In the genomic region with DNA sequence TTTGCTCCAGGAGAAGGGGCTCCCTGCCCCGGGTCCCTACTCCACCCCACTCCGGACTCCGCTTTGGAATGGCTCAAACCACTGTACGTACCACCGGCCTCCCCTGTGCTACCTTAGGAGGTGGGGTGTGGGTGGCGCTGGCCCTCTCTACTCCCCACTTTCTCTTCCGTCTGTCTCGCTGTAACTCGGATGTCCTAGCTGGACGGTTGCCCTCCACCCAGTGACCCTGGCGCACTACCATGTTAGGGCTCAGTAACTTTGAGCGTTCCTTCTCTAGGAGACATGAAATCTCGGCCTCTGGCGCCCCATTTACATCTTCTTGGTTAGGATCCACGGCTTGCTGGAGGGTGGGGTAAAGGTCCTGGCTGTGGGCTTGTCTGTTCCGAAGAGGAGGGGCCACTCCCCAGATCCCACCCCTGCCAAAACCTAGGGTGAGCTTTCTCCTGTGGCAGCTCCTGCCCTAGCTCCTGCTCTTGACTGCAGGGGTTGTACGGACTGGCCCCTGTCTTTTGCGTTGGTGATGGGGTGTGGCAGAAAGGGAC, we compare ENCODE assay signal across 8 mouse cellular contexts. TPM values are rescaled to one million over a fixed set of nuclear protein-coding genes. Genes with fewer than 3 reads are reported as not detected.
DNase-seq lines count a peak whose midpoint lies in the region; ATAC-seq lines count a peak whose summit lies in the region.

No protein-coding gene starts in this region.

- no peak for ATAC-seq in embryonic facial prominence, embryonic 13.5 days (ENCODE audit: insufficient number of reproducible peaks, insufficient read depth, low FRiP score, low TSS enrichment, low read depth)
- ATAC-seq in hindbrain, embryonic 15.5 days (ENCODE audit: low FRiP score, low read depth): no peak
- ATAC-seq in liver, embryonic 16.5 days (ENCODE audit: low read depth): no peak
- ATAC-seq in stomach, embryonic 15.5 days (ENCODE audit: insufficient read depth, low FRiP score, low read depth): no peak

- H3K27me3 ChIP-seq in embryonic facial prominence, embryonic 13.5 days: no peaks in the 10 kb centered on the region
- H3K27me3 ChIP-seq in hindbrain, embryonic 15.5 days: no peaks in the 10 kb centered on the region
- H3K27me3 ChIP-seq in liver, embryonic 16.5 days (ENCODE audit: control insufficient read depth, insufficient read depth, low read depth, low read length): peaks cover 57% of the 10 kb centered on the region
- H3K27me3 ChIP-seq in stomach, embryonic 15.5 days (replicated peaks): no peaks in the 10 kb centered on the region

- peak overlapping the region; percentile 58 for H3K4me3 ChIP-seq in embryonic facial prominence, embryonic 13.5 days
- peak overlapping the region; percentile 71 for H3K4me3 ChIP-seq in hindbrain, embryonic 15.5 days
- peak overlapping the region; percentile 67 for H3K4me3 ChIP-seq in liver, embryonic 16.5 days (ENCODE audit: low read depth, low read length)
- peak overlapping the region; percentile 78 for H3K4me3 ChIP-seq in stomach, embryonic 15.5 days (replicated peaks)

- peaks cover 78% of the 10 kb centered on the region for H3K4me1 ChIP-seq in embryonic facial prominence, embryonic 13.5 days
- H3K4me1 ChIP-seq in hindbrain, embryonic 15.5 days (replicated peaks): peaks cover 73% of the 10 kb centered on the region
- H3K4me1 ChIP-seq in liver, embryonic 16.5 days (ENCODE audit: control insufficient read depth, low read depth, low read length): peaks cover 58% of the 10 kb centered on the region
- H3K4me1 ChIP-seq in stomach, embryonic 15.5 days: peaks cover 68% of the 10 kb centered on the region

- no peaks in the 10 kb centered on the region for H3K9me3 ChIP-seq in embryonic facial prominence, embryonic 13.5 days
- no peaks in the 10 kb centered on the region for H3K9me3 ChIP-seq in hindbrain, embryonic 15.5 days
- H3K9me3 ChIP-seq in liver, embryonic 16.5 days (replicated peaks; ENCODE audit: control insufficient read depth, low read length): no peaks in the 10 kb centered on the region
- no peaks in the 10 kb centered on the region for H3K9me3 ChIP-seq in stomach, embryonic 15.5 days

- DNase-seq in ovary, postnatal 36 days (ENCODE audit: low spot score): peak; percentile 50
- no peak for DNase-seq in ovary, postnatal 10 days (ENCODE audit: low spot score)
- no peak for DNase-seq in frontal cortex, postnatal 14 days (ENCODE audit: low spot score in 2 of 2)
- DNase-seq in layer of hippocampus, postnatal 10 days (ENCODE audit: low spot score in 2 of 2): no peak

- peak overlapping the region; percentile 69 for H3K27ac ChIP-seq in embryonic facial prominence, embryonic 13.5 days
- peak overlapping the region; percentile 85 for H3K27ac ChIP-seq in hindbrain, embryonic 15.5 days (replicated peaks)
- H3K27ac ChIP-seq in liver, embryonic 16.5 days (ENCODE audit: low read length): peak overlapping the region; percentile 78
- peak overlapping the region; percentile 93 for H3K27ac ChIP-seq in stomach, embryonic 15.5 days

- WGBS in embryonic facial prominence, embryonic 13.5 days: 8% methylated on average over 18 of the region's 18 CpGs
- 3% methylated on average over 18 of the region's 18 CpGs for WGBS in hindbrain, embryonic 15.5 days
- WGBS in liver, embryonic 16.5 days (ENCODE audit: insufficient replicate concordance): 2% methylated on average over 18 of the region's 18 CpGs
- WGBS in stomach, embryonic 15.5 days: 5% methylated on average over 18 of the region's 18 CpGs

- peak overlapping the region; percentile 96 for H3K4me2 ChIP-seq in embryonic facial prominence, embryonic 13.5 days
- peak overlapping the region; percentile 98 for H3K4me2 ChIP-seq in hindbrain, embryonic 15.5 days
- H3K4me2 ChIP-seq in liver, embryonic 16.5 days (ENCODE audit: low read depth, low read length): peak overlapping the region; percentile 99
- H3K4me2 ChIP-seq in stomach, embryonic 15.5 days: peak overlapping the region; percentile 99

- peaks cover 25% of the 10 kb centered on the region for H3K36me3 ChIP-seq in embryonic facial prominence, embryonic 13.5 days
- H3K36me3 ChIP-seq in hindbrain, embryonic 15.5 days: no peaks in the 10 kb centered on the region
- no peaks in the 10 kb centered on the region for H3K36me3 ChIP-seq in liver, embryonic 16.5 days (ENCODE audit: control insufficient read depth, insufficient read depth)
- H3K36me3 ChIP-seq in stomach, embryonic 15.5 days: 0 out of 2 replicates have a peak, but pooled peaks cover 5% of the 10 kb centered on the region

- peak overlapping the region; percentile 72 for H3K9ac ChIP-seq in embryonic facial prominence, embryonic 13.5 days
- H3K9ac ChIP-seq in hindbrain, embryonic 15.5 days: peak overlapping the region; percentile 61
- H3K9ac ChIP-seq in liver, embryonic 16.5 days (ENCODE audit: low read depth, low read length): peak overlapping the region; percentile 53
- H3K9ac ChIP-seq in stomach, embryonic 15.5 days: peak overlapping the region; percentile 77

RNA-seq across cellular contexts. Expression of a gene that starts 21.7 kb away (rescaled TPM):
- 0.34 and 0.44 TPM in 2 replicates for polyA plus RNA-seq in embryonic facial prominence, embryonic 13.5 days (2015; fragmentation: Nextera tagmentation; extraction: Ambion mirVana)
- polyA plus RNA-seq in hindbrain, embryonic 15.5 days (2015; fragmentation: Nextera tagmentation; extraction: Ambion mirVana): 1.8 and 3.1 TPM in 2 replicates
- polyA plus RNA-seq in liver, embryonic 16.5 days (2015; fragmentation: Nextera tagmentation; extraction: Ambion mirVana): 0.15 TPM in 1 of 2 replicates, not detected in the other
- 0.42 and 0.43 TPM in 2 replicates for polyA plus RNA-seq in stomach, embryonic 15.5 days (2015; fragmentation: Nextera tagmentation; extraction: Ambion mirVana)
- 1 to 10 TPM; 2.4 to 3.6 TPM for total RNA-seq in layer of hippocampus, postnatal 10 days (2021)

RNA-seq across cellular contexts. Expression of a gene that starts 33.5 kb away (rescaled TPM):
- 39.4 and 44.7 TPM in 2 replicates for polyA plus RNA-seq in embryonic facial prominence, embryonic 13.5 days (2015; fragmentation: Nextera tagmentation; extraction: Ambion mirVana)
- 11.4 and 16.8 TPM in 2 replicates for polyA plus RNA-seq in hindbrain, embryonic 15.5 days (2015; fragmentation: Nextera tagmentation; extraction: Ambion mirVana)
- polyA plus RNA-seq in liver, embryonic 16.5 days (2015; fragmentation: Nextera tagmentation; extraction: Ambion mirVana): 4.2 and 5.4 TPM in 2 replicates
- polyA plus RNA-seq in stomach, embryonic 15.5 days (2015; fragmentation: Nextera tagmentation; extraction: Ambion mirVana): 34.0 and 41.0 TPM in 2 replicates
- total RNA-seq in layer of hippocampus, postnatal 10 days (2021): 10 to 100 TPM; 21.7 to 24.0 TPM

RNA-seq across cellular contexts. Expression of a gene that starts 53.5 kb away (rescaled TPM):
- polyA plus RNA-seq in embryonic facial prominence, embryonic 13.5 days (2015; fragmentation: Nextera tagmentation; extraction: Ambion mirVana): 26.9 and 31.5 TPM in 2 replicates
- 5.5 and 6.0 TPM in 2 replicates for polyA plus RNA-seq in hindbrain, embryonic 15.5 days (2015; fragmentation: Nextera tagmentation; extraction: Ambion mirVana)
- 52.7 and 57.3 TPM in 2 replicates for polyA plus RNA-seq in liver, embryonic 16.5 days (2015; fragmentation: Nextera tagmentation; extraction: Ambion mirVana)
- 28.8 and 30.3 TPM in 2 replicates for polyA plus RNA-seq in stomach, embryonic 15.5 days (2015; fragmentation: Nextera tagmentation; extraction: Ambion mirVana)
- total RNA-seq in layer of hippocampus, postnatal 10 days (2021): 1 to 10 TPM; 1.1 to 2.2 TPM
